Mouse (Mus musculus): ENCODE data around the gene Fasn. TPM values are rescaled to one million over a fixed set of nuclear protein-coding genes. Genes with fewer than 3 reads are reported as not detected.
"Not testable (repeated sequence)": the region's sequence is repeated elsewhere in the genome, so short reads cannot be mapped to it uniquely, and the experiment has no call there.

Gene Fasn
- polyA plus RNA-seq, 1 experiment from 2014 or later, result 45.5 TPM

DNA sequence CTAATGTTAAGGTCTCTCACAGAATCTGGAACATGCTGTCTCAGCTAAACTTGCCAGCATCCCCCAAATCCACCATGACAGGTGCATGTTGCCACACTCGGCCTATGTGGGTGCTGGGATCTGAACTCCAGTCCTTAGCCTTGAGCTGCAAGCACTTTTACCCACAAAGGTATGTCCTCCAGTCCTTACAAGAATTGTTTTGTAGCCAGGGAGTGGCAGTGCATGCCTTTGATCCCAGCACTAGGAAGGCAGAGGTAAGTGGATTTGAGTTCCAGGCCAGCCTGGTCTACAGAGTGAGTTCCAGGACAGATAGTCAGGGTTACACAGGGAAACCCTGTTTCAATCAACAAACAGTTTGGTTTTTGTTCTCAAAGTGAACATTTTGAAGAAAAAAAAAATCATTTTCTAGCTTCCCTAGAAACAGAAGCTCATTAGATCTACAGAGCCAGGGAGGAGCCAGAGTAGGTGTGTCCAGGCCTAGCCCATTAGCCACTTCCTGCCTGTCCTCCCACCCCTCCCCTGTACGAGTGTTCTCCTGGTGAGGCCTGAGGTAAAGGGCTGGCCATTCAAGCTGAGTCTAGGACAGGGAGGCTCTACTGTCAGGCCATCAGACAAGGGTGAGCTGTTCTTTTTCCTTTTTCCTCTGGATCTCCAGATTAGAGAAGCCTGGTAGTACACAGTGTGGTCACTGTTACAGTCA, 26.1 kb upstream of the Fasn start:
- Histone ChIP-seq H3K27ac (no peak overlapping the region), H3K9ac (no peak overlapping the region)

DNA sequence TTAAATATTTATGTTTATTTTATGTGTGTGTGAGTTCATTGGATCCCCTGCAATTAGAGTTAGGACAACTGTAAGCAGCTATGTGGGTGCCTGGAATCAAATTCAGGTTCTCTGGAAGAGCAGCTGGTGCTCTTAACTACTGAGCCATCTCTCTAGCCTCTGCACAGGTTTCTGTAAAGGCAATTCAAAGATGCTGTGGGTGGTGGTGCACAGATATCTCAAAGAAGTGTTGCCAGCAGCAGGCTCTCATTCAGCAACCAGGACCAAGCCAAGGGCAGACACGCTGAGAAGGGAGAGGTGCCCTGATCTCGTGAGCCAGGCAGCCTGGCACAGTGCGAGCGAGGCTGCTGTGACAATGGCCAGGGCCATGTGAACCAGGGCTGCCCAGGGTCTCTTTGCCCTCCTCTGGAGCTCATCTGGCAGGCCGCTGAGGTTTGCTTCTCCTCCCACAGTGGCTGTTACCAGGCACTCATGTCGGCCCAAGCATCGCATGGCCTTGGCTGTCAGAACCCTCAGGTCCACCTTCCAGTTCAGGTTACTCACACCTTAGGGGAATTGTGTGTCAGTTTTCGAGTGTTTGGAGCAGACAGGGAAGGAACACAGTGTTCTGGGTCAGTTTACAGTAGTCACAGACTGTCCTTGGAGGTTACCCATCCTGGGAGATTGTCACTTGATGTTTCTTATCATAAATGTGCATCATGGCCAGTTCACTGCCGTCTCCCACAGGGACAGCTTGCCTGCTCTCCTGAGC, 22.6 kb upstream of the Fasn start:
- 82% methylated on average over 9 of the region's 9 CpGs for WGBS
- Histone ChIP-seq H3K9ac (no peak overlapping the region), H3K27me3 (no peaks in the 10 kb centered on the region), H3K36me3 (no peaks in the 10 kb centered on the region), H3K4me1 (no peaks in the 10 kb centered on the region), H3K27ac (no peak overlapping the region), H3K9me3 (no peaks in the 10 kb centered on the region), H3K4me3 (no peak overlapping the region), H3K4me2 (no peak overlapping the region)
- ATAC-seq (ENCODE audit: insufficient number of reproducible peaks, low FRiP score, low TSS enrichment, low read depth), result no peak

More for the DNA sequence above, 26.1 kb upstream of the Fasn start:
- Histone ChIP-seq H3K4me2 (no peak overlapping the region), H3K36me3 (no peaks in the 10 kb centered on the region), H3K4me1 (0 out of 2 replicates have a peak, but pooled peaks cover 5% of the 10 kb centered on the region), H3K4me3 (no peak overlapping the region), H3K27me3 (no peaks in the 10 kb centered on the region), H3K9me3 (no peaks in the 10 kb centered on the region)
- WGBS, result 59% methylated on average over 2 of the region's 2 CpGs
- ATAC-seq (ENCODE audit: insufficient number of reproducible peaks, low FRiP score, low TSS enrichment, low read depth), result no peak

- Histone ChIP-seq H3K27me3 (no peaks in the 10 kb centered on the region), H3K9ac (no peak overlapping the region), H3K4me2 (no peak overlapping the region), H3K4me3 (no peak overlapping the region), H3K9me3 (no peaks in the 10 kb centered on the region), H3K27ac (no peak overlapping the region), H3K4me1 (no peaks in the 10 kb centered on the region), H3K36me3 (no peaks in the 10 kb centered on the region)
- WGBS, result 90% methylated on average over 4 of the region's 4 CpGs
- ATAC-seq (ENCODE audit: insufficient number of reproducible peaks, low FRiP score, low TSS enrichment, low read depth), result no peak
Measured at GRCm38 (mm10) chr11:120844329-120844728, 20.0 kb upstream of the Fasn start.

DNA sequence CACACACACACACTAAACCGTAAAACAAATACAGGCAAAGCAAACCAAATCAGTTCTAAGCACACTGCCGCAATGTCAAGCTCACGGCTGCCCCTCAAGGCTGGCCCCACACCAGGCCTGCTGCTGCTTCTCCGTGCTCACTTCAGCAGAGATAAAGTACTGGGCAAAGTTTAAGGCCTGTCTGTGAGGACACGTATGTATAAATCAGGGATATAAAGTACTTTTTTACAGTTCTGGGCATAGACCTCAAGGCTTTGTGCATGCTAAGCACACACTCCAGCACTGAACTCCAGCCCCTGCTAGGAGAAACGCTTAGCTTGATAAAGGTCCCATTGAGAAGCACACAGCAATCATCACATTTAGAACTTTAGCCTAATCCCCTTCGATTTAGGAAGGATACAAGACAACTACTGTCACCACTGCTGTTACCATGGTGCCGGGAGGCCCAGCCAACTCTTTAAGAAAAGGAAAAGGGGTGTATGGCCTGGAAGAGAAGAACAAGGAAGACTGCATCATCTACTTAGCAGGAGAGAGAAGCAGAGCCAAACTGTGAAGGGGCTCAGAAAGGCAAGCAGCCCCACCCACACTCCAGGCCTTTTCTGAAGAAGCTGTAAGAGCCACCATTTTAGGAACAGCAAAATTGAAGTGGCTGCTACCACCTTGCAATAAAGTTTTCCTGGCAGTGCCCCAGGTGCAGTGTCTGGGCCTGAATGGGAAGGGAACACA, 9.4 kb upstream of the Fasn start:
- 67% methylated on average over 8 of the region's 8 CpGs for WGBS
- peak overlapping the region; percentile 75 for H3K27ac ChIP-seq
- no peak overlapping the region for H3K4me2 ChIP-seq
- no peaks in the 10 kb centered on the region for H3K9me3 ChIP-seq
- H3K4me3 ChIP-seq, result no peak overlapping the region
- H3K9ac ChIP-seq, result no peak overlapping the region
- 0 out of 2 replicates have a peak, but pooled peaks cover 4% of the 10 kb centered on the region for H3K36me3 ChIP-seq
- no peaks in the 10 kb centered on the region for H3K27me3 ChIP-seq
- ATAC-seq (ENCODE audit: insufficient number of reproducible peaks, low FRiP score, low TSS enrichment, low read depth), result no peak
- peaks cover 5% of the 10 kb centered on the region; the same call in 1 of the 2 replicates for H3K4me1 ChIP-seq

DNA sequence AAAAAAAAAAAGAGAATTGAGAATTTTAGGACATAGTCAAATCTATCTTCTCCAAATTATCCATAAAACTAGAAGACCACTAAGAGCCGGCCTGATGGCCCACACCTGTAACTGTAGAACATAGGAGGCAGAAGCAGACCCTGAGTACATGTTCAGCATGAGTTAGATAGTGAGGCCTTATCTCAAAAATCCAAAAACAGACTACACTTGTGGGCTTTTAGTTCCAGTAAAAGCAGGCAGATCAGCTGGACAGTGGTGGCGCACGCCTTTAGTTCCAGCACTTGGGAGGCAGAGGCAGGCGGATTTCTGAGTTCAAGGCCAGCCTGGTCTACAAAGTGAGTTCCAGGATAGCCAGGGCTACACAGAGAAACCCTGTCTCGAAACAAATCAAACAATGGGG, 8.6 kb upstream of the Fasn start:
- H3K4me3 ChIP-seq; H3K27ac ChIP-seq; ATAC-seq (ENCODE audit: insufficient number of reproducible peaks, low FRiP score, low TSS enrichment, low read depth); H3K9ac ChIP-seq; H3K4me2 ChIP-seq; H3K36me3 ChIP-seq; H3K4me1 ChIP-seq; H3K27me3 ChIP-seq; H3K9me3 ChIP-seq: not testable (repeated sequence)
- WGBS, result 89% methylated on average over 5 of the region's 5 CpGs

DNA sequence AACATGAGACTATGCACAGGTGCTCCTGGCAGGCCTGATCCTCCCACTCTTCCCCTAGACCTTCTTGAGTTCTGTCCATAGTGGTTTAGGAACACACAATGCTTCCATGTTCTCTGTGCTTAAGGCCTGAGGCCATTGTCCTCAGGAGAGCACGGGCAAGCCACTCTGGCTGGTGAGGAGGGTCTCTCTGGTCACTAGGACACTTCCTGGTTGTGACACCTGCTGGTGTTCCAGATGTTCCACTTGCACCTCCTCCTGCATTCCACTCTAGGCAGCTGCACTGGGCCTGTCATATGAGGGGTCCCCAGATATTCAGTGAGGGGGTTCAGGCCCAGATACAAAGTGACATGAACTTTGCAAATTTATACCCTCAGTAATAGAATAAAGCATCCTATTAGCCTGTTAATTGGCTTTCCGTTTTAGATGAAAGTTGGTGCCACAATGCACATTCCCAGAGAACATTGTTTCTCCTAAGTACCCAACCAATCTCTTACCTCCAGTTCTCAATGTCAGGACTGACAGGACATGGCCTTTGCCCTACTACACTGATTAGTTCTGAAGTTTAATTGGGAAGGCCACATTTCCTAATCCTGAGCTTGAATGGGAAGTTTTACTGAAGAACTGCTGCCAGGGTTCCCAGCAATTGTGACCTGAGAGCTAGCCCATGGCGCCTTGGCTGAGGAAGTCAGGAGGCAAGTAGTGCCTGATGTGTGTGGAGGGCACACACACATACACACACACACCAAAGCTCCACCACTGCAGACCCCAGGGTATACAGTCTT, 7.5 kb upstream of the Fasn start:
- Histone ChIP-seq H3K36me3 (0 out of 2 replicates have a peak, but pooled peaks cover 4% of the 10 kb centered on the region), H3K4me1 (peaks cover 5% of the 10 kb centered on the region; the same call in 1 of the 2 replicates), H3K9ac (no peak overlapping the region), H3K27me3 (no peaks in the 10 kb centered on the region), H3K27ac (no peak overlapping the region), H3K9me3 (no peaks in the 10 kb centered on the region), H3K4me3 (no peak overlapping the region), H3K4me2 (no peak overlapping the region)
- WGBS, result 81% methylated on average over 3 of the region's 3 CpGs
- ATAC-seq (ENCODE audit: insufficient number of reproducible peaks, low FRiP score, low TSS enrichment, low read depth), result no peak

- H3K4me1 ChIP-seq, result peaks cover 6% of the 10 kb centered on the region
- no peak for ATAC-seq (ENCODE audit: insufficient number of reproducible peaks, low FRiP score, low TSS enrichment, low read depth)
- H3K9ac ChIP-seq, result no peak overlapping the region
- H3K4me2 ChIP-seq, result no peak overlapping the region
- no peaks in the 10 kb centered on the region for H3K27me3 ChIP-seq
- H3K27ac ChIP-seq, result no peak overlapping the region
- no peak overlapping the region for H3K4me3 ChIP-seq
- H3K36me3 ChIP-seq, result 0 out of 2 replicates have a peak, but pooled peaks cover 4% of the 10 kb centered on the region
- no peaks in the 10 kb centered on the region for H3K9me3 ChIP-seq
- 83% methylated on average over 12 of the region's 12 CpGs for WGBS
Measured at GRCm38 (mm10) chr11:120830686-120831085, 6.3 kb upstream of the Fasn start.

DNA sequence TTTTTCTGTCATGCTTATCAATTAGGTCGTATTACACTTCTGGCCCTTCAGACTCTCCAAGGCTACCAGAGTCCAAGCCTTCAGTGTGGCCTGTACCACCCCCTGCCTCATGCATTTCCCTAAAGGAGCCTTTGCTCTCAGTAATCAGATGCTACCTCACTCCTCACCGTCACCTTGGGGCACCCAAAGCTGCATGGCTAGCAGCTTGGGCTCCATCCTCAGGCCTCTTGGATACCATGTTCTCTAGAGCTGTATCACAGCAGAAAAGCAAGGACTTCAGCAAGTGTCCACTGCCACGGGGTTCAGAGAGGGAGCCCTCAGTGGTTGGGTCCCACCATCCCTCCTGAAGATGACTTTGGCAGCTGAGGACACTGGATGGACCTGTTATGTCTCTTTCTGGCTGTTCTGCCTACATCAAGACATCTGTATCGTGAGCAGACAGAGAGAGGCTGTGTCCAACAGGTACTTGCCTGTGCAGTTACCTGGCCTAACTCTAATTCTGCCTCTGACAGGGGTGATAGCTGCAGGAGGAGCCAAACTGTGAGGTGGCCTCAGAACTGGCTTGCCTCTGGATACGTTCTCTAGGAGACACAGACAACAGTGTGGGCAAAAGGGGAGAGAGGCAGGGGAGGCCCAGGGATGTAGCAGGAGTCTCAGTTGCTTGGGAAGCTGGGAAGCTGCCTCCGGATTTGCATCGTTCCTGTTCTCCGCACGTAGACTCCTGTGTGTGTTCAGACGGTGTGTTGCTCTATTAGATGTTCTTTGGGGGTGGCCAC, 5.6 kb upstream of the Fasn start:
- H3K36me3 ChIP-seq, result 0 out of 2 replicates have a peak, but pooled peaks cover 4% of the 10 kb centered on the region
- WGBS, result 82% methylated on average over 10 of the region's 10 CpGs
- H3K4me3 ChIP-seq, result no peak overlapping the region
- H3K4me2 ChIP-seq, result no peak overlapping the region
- peaks cover 14% of the 10 kb centered on the region for H3K4me1 ChIP-seq
- no peak overlapping the region for H3K27ac ChIP-seq
- no peaks in the 10 kb centered on the region for H3K9me3 ChIP-seq
- no peak overlapping the region for H3K9ac ChIP-seq
- H3K27me3 ChIP-seq, result no peaks in the 10 kb centered on the region
- no peak for ATAC-seq (ENCODE audit: insufficient number of reproducible peaks, low FRiP score, low TSS enrichment, low read depth)

- 72% methylated on average over 4 of the region's 4 CpGs for WGBS
- H3K36me3 ChIP-seq, result 0 out of 2 replicates have a peak, but pooled peaks cover 4% of the 10 kb centered on the region
- H3K4me3 ChIP-seq, result no peak overlapping the region
- ATAC-seq (ENCODE audit: insufficient number of reproducible peaks, low FRiP score, low TSS enrichment, low read depth), result no peak
- H3K9ac ChIP-seq, result no peak overlapping the region
- H3K4me2 ChIP-seq, result no peak overlapping the region
- no peak overlapping the region for H3K27ac ChIP-seq
- no peaks in the 10 kb centered on the region for H3K27me3 ChIP-seq
- no peaks in the 10 kb centered on the region for H3K9me3 ChIP-seq
- peaks cover 11% of the 10 kb centered on the region for H3K4me1 ChIP-seq
Measured at GRCm38 (mm10) chr11:120828416-120828815, 4.1 kb upstream of the Fasn start.

GRCm38 (mm10) chr11:120826016-120826953, 1.9 kb upstream of the Fasn start:
- peak overlapping the region; percentile 98 for H3K27ac ChIP-seq
- no peaks in the 10 kb centered on the region for H3K9me3 ChIP-seq
- H3K4me1 ChIP-seq, result peaks cover 31% of the 10 kb centered on the region
- no peak for ATAC-seq (ENCODE audit: insufficient number of reproducible peaks, low FRiP score, low TSS enrichment, low read depth)
- 84% methylated on average over 8 of the region's 8 CpGs for WGBS
- H3K4me3 ChIP-seq, result no peak overlapping the region
- H3K27me3 ChIP-seq, result no peaks in the 10 kb centered on the region
- peaks cover 13% of the 10 kb centered on the region for H3K36me3 ChIP-seq
- H3K4me2 ChIP-seq, result no peak overlapping the region
- H3K9ac ChIP-seq, result no peak overlapping the region
